Mouse (Mus musculus): ENCODE measurements at regions not wholly inside any gene's neighbourhood (a gene's known extent, or its start where the extent isn't known, plus 50 kb on each side); places are given as distances from the start of the nearest gene placed in this dataset.

DNA sequence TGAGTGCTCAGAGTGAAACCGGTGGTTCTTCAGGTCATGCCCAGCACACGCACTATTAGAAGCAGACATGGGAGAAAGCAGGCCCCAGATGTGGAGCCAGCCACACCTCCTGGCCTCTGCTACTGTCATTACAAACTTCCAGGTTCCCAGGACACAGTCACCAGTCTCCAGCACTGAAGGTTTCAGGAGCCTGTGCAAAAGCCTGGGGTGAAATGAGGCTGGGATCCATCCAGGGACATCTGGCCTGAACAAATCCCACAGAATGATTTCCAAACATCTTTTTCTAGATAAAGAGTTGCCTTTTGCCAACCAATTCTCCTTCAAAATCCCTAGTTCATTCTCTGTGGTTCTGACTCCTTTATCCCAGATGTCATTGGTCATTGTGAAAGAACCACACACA lies 191.1 kb downstream of the Cxcl12 start:
- Histone ChIP-seq H3K9me3 (no peaks in the 10 kb centered on the region), H3K4me1 (replicated peaks) (no peaks in the 10 kb centered on the region), H3K4me2 (replicated peaks) (no peak overlapping the region), H3K36me3 (no peaks in the 10 kb centered on the region), H3K27me3 (no peaks in the 10 kb centered on the region), H3K4me3 (replicated peaks) (no peak overlapping the region), H3K9ac (replicated peaks) (no peak overlapping the region), H3K27ac (no peak overlapping the region)
- no peak for ATAC-seq
- 91% methylated on average over 2 of the region's 2 CpGs for WGBS

DNA sequence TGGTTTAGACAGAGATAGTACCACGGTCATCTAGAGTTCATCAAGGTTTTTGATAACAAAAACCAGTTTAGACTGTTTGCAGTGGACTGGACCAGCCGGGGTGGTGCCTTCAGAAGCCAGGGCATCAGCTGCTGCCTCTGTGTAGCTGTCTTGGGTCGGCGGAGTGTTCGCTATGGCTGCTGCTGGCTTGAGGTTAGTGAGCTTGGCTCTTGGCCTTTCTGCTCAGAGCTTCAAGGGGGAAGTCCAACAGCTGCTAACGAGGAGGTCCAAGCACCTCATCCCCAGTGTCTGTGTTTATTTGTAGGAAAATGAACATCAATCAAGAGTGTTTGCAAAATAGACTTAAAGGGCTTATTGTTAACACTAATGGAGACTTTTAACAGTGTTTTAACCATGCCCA lies 198.2 kb downstream of the Cxcl12 start:
- Histone ChIP-seq H3K27ac (no peak overlapping the region), H3K27me3 (no peaks in the 10 kb centered on the region), H3K4me1 (replicated peaks) (no peaks in the 10 kb centered on the region), H3K4me3 (replicated peaks) (no peak overlapping the region), H3K9ac (replicated peaks) (no peak overlapping the region), H3K9me3 (no peaks in the 10 kb centered on the region), H3K36me3 (no peaks in the 10 kb centered on the region), H3K4me2 (replicated peaks) (no peak overlapping the region)
- ATAC-seq, result no peak
- WGBS, result 88% methylated on average over 6 of the region's 6 CpGs

DNA sequence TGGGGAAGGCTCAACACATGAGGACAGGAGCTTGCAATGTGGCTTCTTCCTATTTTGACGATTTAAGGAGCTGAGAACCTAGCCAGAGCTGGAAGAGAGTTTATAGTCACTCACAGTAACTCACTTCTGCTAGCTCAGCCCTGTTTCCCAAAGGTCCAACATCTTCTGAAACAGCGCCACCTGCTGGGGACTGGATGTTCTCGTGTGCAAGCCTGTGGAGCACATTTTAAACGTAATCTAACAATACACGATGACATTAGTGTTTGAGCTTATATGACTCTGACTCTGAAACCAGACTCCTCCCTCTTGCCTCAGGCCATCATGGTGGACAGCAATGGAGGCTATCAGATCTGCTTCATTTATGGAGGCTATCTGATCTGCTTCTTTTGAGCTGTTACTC lies 207.7 kb downstream of the Cxcl12 start:
- no peaks in the 10 kb centered on the region for H3K27me3 ChIP-seq
- no peaks in the 10 kb centered on the region for H3K9me3 ChIP-seq
- no peak overlapping the region for H3K4me3 ChIP-seq (replicated peaks)
- no peaks in the 10 kb centered on the region for H3K4me1 ChIP-seq (replicated peaks)
- no peak for ATAC-seq
- no peaks in the 10 kb centered on the region for H3K36me3 ChIP-seq
- no peak overlapping the region for H3K27ac ChIP-seq
- WGBS, result 94% methylated on average over 5 of the region's 5 CpGs
- no peak overlapping the region for H3K9ac ChIP-seq (replicated peaks)
- H3K4me2 ChIP-seq (replicated peaks), result no peak overlapping the region

DNA sequence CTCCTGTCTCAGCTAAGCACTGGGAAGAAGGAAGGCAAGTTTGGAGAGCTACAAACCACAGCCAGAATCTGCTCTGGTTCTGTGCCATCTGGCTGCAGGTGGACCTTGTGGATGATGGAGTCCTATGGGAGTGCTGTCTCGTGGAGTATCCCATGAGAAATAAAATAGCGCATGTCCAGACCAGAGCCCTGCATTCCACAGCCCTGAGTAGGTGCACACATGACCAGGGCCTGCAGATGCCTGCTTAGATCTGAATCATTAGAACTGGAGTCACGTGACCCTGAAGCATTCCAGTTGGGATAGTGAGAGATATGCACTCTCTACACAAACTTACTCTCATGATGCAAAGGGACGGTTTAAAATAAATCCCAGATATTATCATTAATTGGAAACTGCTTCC lies 211.6 kb downstream of the Cxcl12 start:
- WGBS, result 88% methylated on average over 4 of the region's 4 CpGs
- Histone ChIP-seq H3K4me3 (replicated peaks) (no peak overlapping the region), H3K27ac (no peak overlapping the region), H3K27me3 (no peaks in the 10 kb centered on the region), H3K9ac (replicated peaks) (no peak overlapping the region), H3K4me1 (replicated peaks) (no peaks in the 10 kb centered on the region), H3K9me3 (no peaks in the 10 kb centered on the region), H3K4me2 (replicated peaks) (no peak overlapping the region), H3K36me3 (no peaks in the 10 kb centered on the region)
- no peak for ATAC-seq

DNA sequence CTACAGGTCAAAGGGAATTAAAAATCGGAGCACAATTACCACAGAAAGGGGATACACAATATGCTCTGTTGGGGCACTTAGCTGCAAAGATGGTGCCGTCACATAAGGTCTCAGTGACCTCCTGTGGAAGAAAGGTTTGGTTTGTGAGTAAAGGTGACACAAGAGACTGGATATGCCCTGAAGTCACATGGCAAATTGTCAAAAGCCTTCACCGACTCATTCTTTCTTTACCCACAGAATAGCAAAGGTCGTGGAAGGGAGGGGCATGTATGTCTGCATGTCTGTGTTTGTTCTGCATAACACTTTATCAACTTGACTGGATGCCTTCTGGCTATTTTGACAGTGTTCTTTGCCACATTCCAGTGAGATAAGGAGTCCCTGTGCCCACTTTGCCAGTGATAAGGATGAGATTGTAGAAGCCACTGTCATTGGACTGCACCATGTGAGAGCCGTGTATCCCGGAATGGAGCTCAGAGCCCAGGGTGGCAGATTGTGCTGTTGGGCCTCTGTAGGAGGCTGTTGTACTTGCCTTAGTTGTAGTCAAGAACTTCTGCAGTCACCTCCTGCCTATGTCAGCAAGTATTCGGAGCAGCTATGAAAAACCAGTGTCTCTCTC lies 222.0 kb downstream of the Cxcl12 start:
- H3K27me3 ChIP-seq, result no peaks in the 10 kb centered on the region
- no peak overlapping the region for H3K4me3 ChIP-seq (replicated peaks)
- no peak overlapping the region for H3K9ac ChIP-seq (replicated peaks)
- no peaks in the 10 kb centered on the region for H3K9me3 ChIP-seq
- ATAC-seq, result no peak
- H3K27ac ChIP-seq, result no peak overlapping the region
- H3K4me2 ChIP-seq (replicated peaks), result no peak overlapping the region
- H3K36me3 ChIP-seq, result no peaks in the 10 kb centered on the region
- WGBS, result 91% methylated on average over 7 of the region's 7 CpGs
- H3K4me1 ChIP-seq (replicated peaks), result no peaks in the 10 kb centered on the region

DNA sequence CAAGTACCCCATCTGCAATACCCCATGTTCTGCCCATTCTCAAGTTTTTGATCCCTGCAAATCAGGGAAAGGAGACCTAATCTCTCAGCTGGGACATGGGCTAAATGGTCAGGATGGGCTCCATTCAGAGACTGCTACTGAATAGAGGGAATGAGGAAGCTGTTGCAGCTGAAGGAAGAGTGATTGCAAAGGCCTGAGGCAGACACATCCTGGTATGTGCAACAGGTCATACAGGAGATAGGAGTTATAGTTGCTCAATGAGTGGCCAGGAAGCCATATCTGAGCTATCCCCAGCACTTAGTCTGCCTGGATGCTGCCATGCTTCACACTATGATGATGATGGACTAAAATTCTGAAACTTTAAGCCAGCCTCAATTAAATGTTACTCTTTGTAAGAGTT lies 225.1 kb downstream of the Cxcl12 start:
- H3K9me3 ChIP-seq, result no peaks in the 10 kb centered on the region
- no peak overlapping the region for H3K9ac ChIP-seq (replicated peaks)
- no peak overlapping the region for H3K4me3 ChIP-seq (replicated peaks)
- H3K27ac ChIP-seq, result no peak overlapping the region
- H3K27me3 ChIP-seq, result no peaks in the 10 kb centered on the region
- no peak overlapping the region for H3K4me2 ChIP-seq (replicated peaks)
- ATAC-seq, result no peak
- no peaks in the 10 kb centered on the region for H3K36me3 ChIP-seq
- no peaks in the 10 kb centered on the region for H3K4me1 ChIP-seq (replicated peaks)

DNA sequence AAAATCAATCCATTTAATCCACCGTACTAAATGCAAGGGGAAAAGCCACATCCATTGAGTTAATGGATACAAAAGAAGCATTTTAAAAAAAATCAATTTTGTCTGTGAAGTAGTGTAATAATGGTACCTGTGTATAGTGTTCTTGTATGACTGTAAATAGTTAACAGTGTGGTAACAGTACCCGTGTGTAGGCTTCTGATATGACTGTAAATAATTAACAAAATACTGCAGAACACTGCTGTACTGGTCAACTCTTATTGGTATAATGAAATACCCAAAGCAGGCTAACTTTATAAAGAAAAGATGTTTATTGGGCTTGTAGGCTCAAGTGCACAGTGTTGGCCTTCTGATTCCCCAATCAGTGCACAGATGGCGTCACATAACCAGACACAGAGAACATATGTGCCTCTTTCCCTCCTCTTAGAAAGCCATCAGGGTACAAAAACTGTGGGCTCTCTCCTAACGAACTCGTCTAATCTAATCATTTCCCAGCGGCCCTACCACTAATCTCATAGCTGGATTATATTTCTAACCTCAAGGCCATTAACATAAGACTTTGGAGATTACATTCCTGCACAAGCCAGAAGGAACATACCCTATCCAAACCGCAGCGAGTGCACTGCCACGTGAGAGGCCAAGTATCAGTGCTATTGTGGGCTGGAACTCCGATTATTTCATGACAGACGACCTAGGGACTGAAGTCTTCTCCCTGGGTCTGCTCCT lies 237.4 kb downstream of the Cxcl12 start:
- Histone ChIP-seq H3K4me3 (replicated peaks) (no peak overlapping the region), H3K4me1 (replicated peaks) (no peaks in the 10 kb centered on the region), H3K9me3 (no peaks in the 10 kb centered on the region), H3K27me3 (no peaks in the 10 kb centered on the region), H3K36me3 (no peaks in the 10 kb centered on the region), H3K4me2 (replicated peaks) (no peak overlapping the region), H3K27ac (no peak overlapping the region), H3K9ac (replicated peaks) (no peak overlapping the region)
- no peak for ATAC-seq
- WGBS, result 84% methylated on average over 11 of the region's 11 CpGs

DNA sequence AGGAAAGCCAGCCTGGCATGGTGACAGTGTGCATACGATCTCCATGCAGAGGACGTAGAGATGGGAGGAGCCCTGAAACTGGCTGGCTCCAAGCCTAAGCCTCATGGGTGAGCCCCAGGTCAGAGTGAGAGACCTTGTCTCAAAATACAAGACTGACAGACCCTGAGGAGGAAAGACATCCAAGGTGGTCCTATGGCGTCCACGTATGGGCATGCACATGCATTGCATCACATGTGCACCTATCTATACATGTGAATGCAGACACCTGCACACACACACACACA lies 237.9 kb downstream of the Cxcl12 start:
- no peak overlapping the region for H3K4me2 ChIP-seq (replicated peaks)
- WGBS, result 96% methylated on average over 4 of the region's 4 CpGs
- H3K27ac ChIP-seq, result no peak overlapping the region

DNA sequence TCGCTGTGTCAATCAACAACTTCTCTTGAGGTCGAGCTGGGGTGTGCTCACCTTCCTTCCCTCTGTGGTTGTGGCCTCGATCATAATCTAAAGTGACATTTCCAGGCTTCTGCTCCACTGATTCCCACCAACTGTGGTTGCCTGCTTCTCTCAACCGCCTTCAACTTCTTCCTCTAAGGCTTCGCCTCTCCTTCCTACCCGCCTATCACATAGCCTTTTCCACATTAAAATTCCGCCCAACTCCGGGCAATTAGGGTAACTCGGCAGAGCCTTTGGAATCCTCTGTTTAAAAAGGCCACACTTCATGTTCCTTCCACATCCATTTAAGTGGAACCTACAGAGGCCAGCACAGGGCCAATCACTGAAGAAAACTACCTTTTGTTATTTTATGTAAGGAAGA lies 238.4 kb downstream of the Cxcl12 start:
- Histone ChIP-seq H3K27me3 (no peaks in the 10 kb centered on the region), H3K36me3 (no peaks in the 10 kb centered on the region), H3K4me2 (replicated peaks) (no peak overlapping the region), H3K4me3 (replicated peaks) (no peak overlapping the region), H3K9me3 (no peaks in the 10 kb centered on the region), H3K27ac (no peak overlapping the region), H3K4me1 (replicated peaks) (no peaks in the 10 kb centered on the region), H3K9ac (replicated peaks) (no peak overlapping the region)
- no peak for ATAC-seq
- WGBS, result 75% methylated on average over 9 of the region's 9 CpGs

More for the DNA sequence above, 237.9 kb downstream of the Cxcl12 start:
- Histone ChIP-seq H3K36me3 (no peaks in the 10 kb centered on the region), H3K27me3 (no peaks in the 10 kb centered on the region), H3K9ac (replicated peaks) (no peak overlapping the region), H3K4me3 (replicated peaks) (no peak overlapping the region), H3K4me1 (replicated peaks) (no peaks in the 10 kb centered on the region), H3K9me3 (no peaks in the 10 kb centered on the region)
- ATAC-seq, result no peak

DNA sequence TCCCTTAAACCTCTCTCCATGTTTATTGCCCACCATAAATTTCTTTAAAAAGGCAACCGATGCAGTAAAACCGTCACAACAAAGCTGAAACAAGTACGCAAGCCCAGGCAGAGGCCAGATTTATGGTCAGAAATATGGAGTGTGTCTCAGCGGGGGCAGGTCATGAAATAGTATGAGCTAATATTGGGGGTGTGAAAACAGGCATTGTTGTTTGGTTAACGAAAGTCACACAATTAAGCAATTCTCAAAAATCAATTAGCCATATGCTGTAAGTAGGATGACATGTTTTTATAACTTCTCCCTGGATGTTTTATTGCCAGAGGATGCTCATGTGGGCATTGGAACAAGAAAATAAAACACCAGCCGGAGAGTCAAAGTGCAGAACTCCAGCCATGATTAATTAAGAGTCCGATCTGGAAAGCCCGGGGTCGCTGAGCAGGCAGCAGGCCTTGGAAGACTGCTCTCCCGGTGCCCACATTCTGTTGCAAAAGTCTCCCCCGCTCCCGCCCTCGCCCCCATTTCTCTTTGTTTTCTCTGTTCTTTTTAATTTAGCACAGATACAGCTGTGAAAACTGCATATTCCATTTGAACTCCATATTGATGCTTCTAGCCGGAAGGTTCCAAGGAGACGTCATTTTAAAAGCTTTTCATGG lies 239.0 kb downstream of the Cxcl12 start:
- Histone ChIP-seq H3K9me3 (no peaks in the 10 kb centered on the region), H3K4me3 (replicated peaks) (no peak overlapping the region), H3K27me3 (no peaks in the 10 kb centered on the region), H3K4me1 (replicated peaks) (no peaks in the 10 kb centered on the region), H3K9ac (replicated peaks) (no peak overlapping the region), H3K4me2 (replicated peaks) (no peak overlapping the region), H3K36me3 (no peaks in the 10 kb centered on the region), H3K27ac (no peak overlapping the region)
- 72% methylated on average over 15 of the region's 15 CpGs for WGBS
- no peak for ATAC-seq

DNA sequence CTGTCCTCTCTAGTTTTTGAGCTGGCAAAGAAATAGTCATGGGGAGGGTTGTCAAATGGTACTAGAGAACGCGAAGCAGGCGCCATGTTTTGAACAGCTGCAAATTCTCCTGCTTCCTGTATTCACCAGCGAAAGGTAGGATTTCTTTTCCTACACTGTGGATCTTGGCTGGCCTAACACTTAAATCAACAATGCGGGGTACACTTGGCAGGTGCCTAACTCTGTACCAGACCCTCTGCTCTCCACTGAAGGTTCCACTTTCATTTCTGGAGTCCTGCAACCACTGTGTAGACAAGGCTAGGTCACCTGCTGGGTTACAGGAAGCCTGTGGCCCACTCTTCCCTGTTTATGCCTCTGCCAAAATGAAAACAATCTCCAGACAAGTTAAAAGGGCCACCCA lies 239.6 kb downstream of the Cxcl12 start:
- Histone ChIP-seq H3K9me3 (no peaks in the 10 kb centered on the region), H3K9ac (replicated peaks) (no peak overlapping the region), H3K27ac (no peak overlapping the region), H3K36me3 (no peaks in the 10 kb centered on the region), H3K4me3 (replicated peaks) (no peak overlapping the region), H3K4me2 (replicated peaks) (no peak overlapping the region), H3K27me3 (no peaks in the 10 kb centered on the region), H3K4me1 (replicated peaks) (no peaks in the 10 kb centered on the region)
- WGBS, result 82% methylated on average over 5 of the region's 5 CpGs
- ATAC-seq, result no peak

DNA sequence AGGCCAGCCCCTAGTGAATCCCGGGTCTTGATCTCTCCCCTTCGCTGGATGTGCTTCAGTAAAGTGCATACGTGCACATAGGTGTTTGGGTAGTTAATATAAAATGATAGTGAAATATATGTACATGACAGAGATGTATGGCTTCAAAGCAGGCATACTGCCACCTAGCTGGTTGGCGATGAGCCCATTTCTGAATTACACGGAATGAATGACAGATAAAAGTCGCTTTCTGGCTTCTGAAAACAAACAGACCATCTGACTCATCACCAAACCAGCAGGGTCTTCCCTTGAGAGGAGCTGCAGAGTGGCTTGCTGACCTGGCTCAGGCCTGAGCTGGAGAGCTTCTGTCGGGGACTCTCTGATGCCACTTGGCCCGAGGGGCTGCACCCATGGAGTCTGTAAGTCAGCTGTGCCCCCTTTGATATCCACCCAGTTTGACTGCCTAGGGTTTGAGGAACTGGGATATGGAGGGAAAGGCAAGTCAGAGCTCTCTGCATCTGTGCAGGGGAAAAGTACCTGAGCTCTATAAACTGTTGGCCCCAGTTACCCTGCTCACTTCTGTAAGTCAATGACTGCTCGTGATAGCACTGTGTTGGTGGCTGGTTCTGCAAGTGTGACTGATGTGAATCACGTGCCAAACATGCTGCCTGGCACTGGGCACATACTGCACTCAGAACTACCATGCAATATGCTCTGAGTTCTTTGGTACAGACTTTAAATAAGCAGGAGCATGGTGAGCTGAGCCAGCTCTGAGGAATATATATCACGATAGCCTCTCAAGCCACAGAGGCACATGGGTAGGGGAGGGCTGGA lies 240.8 kb downstream of the Cxcl12 start:
- H3K36me3 ChIP-seq, result no peaks in the 10 kb centered on the region
- no peak for ATAC-seq

More for the DNA sequence above, 240.8 kb downstream of the Cxcl12 start:
- 82% methylated on average over 11 of the region's 11 CpGs for WGBS
- Histone ChIP-seq H3K4me3 (replicated peaks) (no peak overlapping the region), H3K9me3 (no peaks in the 10 kb centered on the region), H3K9ac (replicated peaks) (no peak overlapping the region), H3K4me1 (replicated peaks) (no peaks in the 10 kb centered on the region), H3K4me2 (replicated peaks) (no peak overlapping the region), H3K27ac (no peak overlapping the region), H3K27me3 (no peaks in the 10 kb centered on the region)
